Mouse (Mus musculus) midbrain, embryonic 16.5 days (tissue): Measurements from ENCODE around the gene Irf1. TPM values are rescaled to one million over a fixed set of nuclear protein-coding genes. Genes with fewer than 3 reads are reported as not detected.

Experiments
- ATAC-seq: fragments of 200-750 bp; cut with Nextera tagmentation; 2 replicates; pipeline ENCODE4 v1.8.0; 2017; ENCODE audit warnings: moderate TSS enrichment
- H3K27ac ChIP-seq: fragments of 300-500 bp; sonication (generic); 2 replicates; pipeline ENCODE4 v1.5.1; 2014; ENCODE audit warnings: mild to moderate bottlenecking, low read length, mixed read lengths
- H3K27me3 ChIP-seq: fragments of 300-500 bp; sonication (generic); 2 replicates; pipeline ENCODE4 v1.6.1; 2014; ENCODE audit warnings: low read depth, low read length, mixed read lengths; ENCODE audit not compliant: control insufficient read depth, insufficient read depth
- H3K36me3 ChIP-seq: fragments of 300-500 bp; sonication (generic); 2 replicates; pipeline ENCODE4 v1.6.1; 2014; ENCODE audit warnings: mild to moderate bottlenecking, low read length, moderate library complexity, mixed read lengths; ENCODE audit not compliant: control insufficient read depth, insufficient read depth
- H3K4me1 ChIP-seq: fragments of 300-500 bp; sonication (generic); 2 replicates; pipeline ENCODE4 v1.6.1; 2014; ENCODE audit warnings: mild to moderate bottlenecking, low read length, mixed read lengths; ENCODE audit not compliant: control insufficient read depth, insufficient read depth
- H3K4me2 ChIP-seq: fragments of 300-500 bp; sonication (generic); 2 replicates; pipeline ENCODE4 v1.6.1; 2014; ENCODE audit warnings: mild to moderate bottlenecking, low read length, mixed read lengths
- H3K4me3 ChIP-seq: fragments of 300-500 bp; sonication (generic); 2 replicates; pipeline ENCODE4 v1.5.1; 2014; ENCODE audit warnings: low read depth, mild to moderate bottlenecking, low read length, moderate library complexity, mixed read lengths
- H3K9ac ChIP-seq: fragments of 300-500 bp; sonication (generic); 2 replicates; pipeline ENCODE4 v1.6.1; 2014; ENCODE audit warnings: low read depth, low read length, mixed read lengths
- H3K9me3 ChIP-seq: fragments of 300-500 bp; sonication (generic); replicated peaks from 2 replicates; pipeline ENCODE4 v1.6.1; 2014; ENCODE audit warnings: mild to moderate bottlenecking, low read length, mixed read lengths; ENCODE audit not compliant: control insufficient read depth, poor library complexity, severe bottlenecking
- WGBS: fragments of 180-500 bp; shearing (Covaris S2); extraction: QIAGEN DNeasy Blood & Tissue Kit; methylation state at CpG from one replicate; pipeline ENCODE4 v1.1.7; 2014; 5-methylcytosine and 5-hydroxymethylcytosine counted together
- polyA plus RNA-seq: library from polyadenylated mRNA; unstranded; fragments of >200 nt; fragmentation: Nextera tagmentation; extraction: Ambion mirVana; gene quantifications from 2 replicates; pipeline ENCODE4 v1.2.1, GENCODE M21; 2015

Irf1 gene
- 2.0 and 2.2 TPM in 2 replicates for polyA plus RNA-seq

GRCm38 (mm10) chr11:53769760-53770124 is at the start of gene Irf1:
TSS of gene Irf1 (plus strand) at chr11:53770014.
- under 1% methylated on average over 40 of the region's 40 CpGs for WGBS

GRCm38 (mm10) chr11:53720715-53721114 is 49.1 kb upstream of the Irf1 start, which contains the start of gene Il5:
TSS of gene Il5 (plus strand) at chr11:53720794.
- Histone ChIP-seq H3K36me3 (no peaks in the 10 kb centered on the region), H3K27me3 (no peaks in the 10 kb centered on the region), H3K4me1 (no peaks in the 10 kb centered on the region), H3K27ac (no peak within 1 kb of the TSS), H3K9me3 (no peaks in the 10 kb centered on the region), H3K4me3 (no peak within 1 kb of the TSS), H3K4me2 (no peak within 1 kb of the TSS), H3K9ac (no peak within 1 kb of the TSS)
- ATAC-seq: no peak
- 79% methylated on average over 6 of the region's 6 CpGs for WGBS

More at GRCm38 (mm10) chr11:53769760-53770124, at the start of gene Irf1:
- Histone ChIP-seq H3K9ac (peak within 1 kb of the TSS; percentile 70), H3K4me2 (peak within 1 kb of the TSS; percentile 95), H3K27me3 (peaks cover 11% of the 10 kb centered on the region), H3K4me1 (peaks cover 8% of the 10 kb centered on the region), H3K27ac (0 out of 2 replicates have a peak within 1 kb of the TSS, but pooled peaks have one; percentile 13), H3K9me3 (no peaks in the 10 kb centered on the region), H3K4me3 (peak within 1 kb of the TSS; percentile 62), H3K36me3 (no peaks in the 10 kb centered on the region)
- peak; percentile 94 for ATAC-seq

- Histone ChIP-seq H3K4me1 (no peaks in the 10 kb centered on the region), H3K4me2 (no peak overlapping the region), H3K27me3 (no peaks in the 10 kb centered on the region), H3K4me3 (no peak overlapping the region), H3K27ac (no peak overlapping the region), H3K36me3 (no peaks in the 10 kb centered on the region), H3K9me3 (no peaks in the 10 kb centered on the region), H3K9ac (no peak overlapping the region)
- ATAC-seq: no peak
- 95% methylated on average over 7 of the region's 7 CpGs for WGBS
Measured at GRCm38 (mm10) chr11:53731457-53731856, 38.4 kb upstream of the Irf1 start.

- no peak overlapping the region for H3K4me2 ChIP-seq
- H3K4me3 ChIP-seq: no peak overlapping the region
- no peak overlapping the region for H3K27ac ChIP-seq
- H3K27me3 ChIP-seq: no peaks in the 10 kb centered on the region
- WGBS: 95% methylated on average over 8 of the region's 8 CpGs
- H3K9me3 ChIP-seq: no peaks in the 10 kb centered on the region
- no peak overlapping the region for H3K9ac ChIP-seq
- H3K4me1 ChIP-seq: no peaks in the 10 kb centered on the region
- H3K36me3 ChIP-seq: no peaks in the 10 kb centered on the region
- no peak for ATAC-seq
Measured at GRCm38 (mm10) chr11:53732244-53732643, 37.6 kb upstream of the Irf1 start.

GRCm38 (mm10) chr11:53733824-53734223 is 36.0 kb upstream of the Irf1 start:
- no peak overlapping the region for H3K9ac ChIP-seq
- H3K9me3 ChIP-seq: no peaks in the 10 kb centered on the region
- no peaks in the 10 kb centered on the region for H3K4me1 ChIP-seq
- no peaks in the 10 kb centered on the region for H3K27me3 ChIP-seq
- H3K4me2 ChIP-seq: no peak overlapping the region
- ATAC-seq: no peak
- no peaks in the 10 kb centered on the region for H3K36me3 ChIP-seq
- 91% methylated on average over 7 of the region's 7 CpGs for WGBS
- H3K4me3 ChIP-seq: no peak overlapping the region
- H3K27ac ChIP-seq: no peak overlapping the region

GRCm38 (mm10) chr11:53734431-53734830 is 35.4 kb upstream of the Irf1 start:
- Histone ChIP-seq H3K9ac (no peak overlapping the region), H3K36me3 (no peaks in the 10 kb centered on the region), H3K4me2 (no peak overlapping the region), H3K27ac (no peak overlapping the region), H3K9me3 (no peaks in the 10 kb centered on the region), H3K27me3 (no peaks in the 10 kb centered on the region), H3K4me3 (no peak overlapping the region), H3K4me1 (no peaks in the 10 kb centered on the region)
- WGBS: 86% methylated on average over 2 of the region's 2 CpGs
- no peak for ATAC-seq

- Histone ChIP-seq H3K4me3 (no peak overlapping the region), H3K27me3 (no peaks in the 10 kb centered on the region), H3K4me2 (peak overlapping the region; percentile 52; the same call in 1 of the 2 replicates), H3K4me1 (no peaks in the 10 kb centered on the region), H3K27ac (no peak overlapping the region), H3K9ac (no peak overlapping the region), H3K9me3 (no peaks in the 10 kb centered on the region), H3K36me3 (no peaks in the 10 kb centered on the region)
- WGBS: 71% methylated on average over 18 of the region's 18 CpGs
- ATAC-seq: no peak
Measured at GRCm38 (mm10) chr11:53734970-53735681, 34.7 kb upstream of the Irf1 start.

- H3K4me2 ChIP-seq: peak overlapping the region; percentile 52
- 27% methylated on average over 17 of the region's 17 CpGs for WGBS
- H3K27me3 ChIP-seq: no peaks in the 10 kb centered on the region
- peak; percentile 85 for ATAC-seq
- H3K27ac ChIP-seq: no peak overlapping the region
- H3K4me1 ChIP-seq: no peaks in the 10 kb centered on the region
- H3K9me3 ChIP-seq: no peaks in the 10 kb centered on the region
- H3K4me3 ChIP-seq: peak overlapping the region; percentile 20; the same call in 1 of the 2 replicates
- 0 out of 2 replicates have a peak overlapping the region, but pooled peaks have one; percentile 11 for H3K9ac ChIP-seq
- H3K36me3 ChIP-seq: no peaks in the 10 kb centered on the region
Measured at GRCm38 (mm10) chr11:53735682-53736245, 34.0 kb upstream of the Irf1 start.
